Mouse (Mus musculus): Measurements from ENCODE around the gene Tmem116.

The Tmem116 gene

DNA sequence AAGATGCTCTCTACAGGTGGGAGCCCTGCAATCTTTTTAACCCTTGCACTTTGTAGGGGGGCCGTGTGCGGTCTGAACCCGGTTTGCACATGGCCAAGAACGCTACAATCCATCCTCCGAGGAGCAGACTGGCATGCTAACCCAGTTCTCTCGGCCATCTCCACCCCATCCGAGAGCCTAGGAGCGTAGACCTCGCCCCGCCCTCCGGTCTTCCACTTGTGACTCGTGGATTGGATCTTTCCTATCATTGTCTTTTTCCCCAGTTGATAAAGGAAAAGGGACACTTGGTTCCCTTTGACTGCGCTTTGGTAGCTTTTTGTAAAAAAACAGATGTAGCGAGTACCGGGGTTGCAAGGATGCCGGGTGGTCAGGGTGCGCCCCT lies at the start of gene Tmem116:
Gene Tmem116 (plus strand): TSS at position 250 of the 382 bp plus-strand sequence.
- DNase-seq, result peak; percentile 42

DNA sequence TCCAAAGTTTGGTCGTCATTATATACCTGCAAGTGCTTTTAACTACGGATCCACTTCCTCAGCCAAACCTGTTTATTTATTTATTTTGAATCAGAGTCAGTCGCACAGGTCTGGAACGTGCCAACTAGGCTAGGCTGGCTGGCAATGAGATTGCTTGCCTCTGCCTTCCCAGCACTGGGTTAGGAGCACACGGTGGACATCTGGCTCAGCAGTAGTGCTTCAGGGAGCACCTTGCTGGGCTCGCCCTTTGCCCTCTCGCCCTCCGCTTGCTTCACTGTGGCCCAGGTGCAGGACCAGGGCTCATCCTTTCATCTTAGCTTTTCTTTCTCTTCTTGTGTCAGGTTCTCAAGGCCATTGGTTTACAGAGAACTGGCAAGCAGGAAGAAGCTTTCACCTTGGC lies 43.8 kb upstream of the Tmem116 start:
- DNase-seq, result no peak

DNA sequence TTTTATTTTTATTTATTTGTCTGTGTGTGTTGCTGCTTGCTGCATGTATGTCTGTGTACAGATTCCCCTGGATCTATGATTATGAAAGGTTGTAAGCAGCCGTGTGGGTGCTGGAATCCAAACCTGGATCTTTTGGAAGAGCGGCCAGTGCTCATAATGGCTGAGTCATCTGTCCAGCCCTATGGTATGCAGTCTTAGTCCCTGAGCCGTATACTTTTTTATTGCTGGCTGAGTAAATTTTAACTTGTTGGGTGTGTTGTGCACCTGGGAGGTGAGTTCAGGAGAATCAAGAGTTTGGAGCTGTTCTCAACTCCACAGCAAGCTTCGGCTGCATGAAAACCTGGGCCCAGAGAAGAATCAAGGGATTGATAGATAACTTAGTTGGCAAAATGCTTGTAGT lies 40.7 kb upstream of the Tmem116 start:
- DNase-seq, result no peak

DNA sequence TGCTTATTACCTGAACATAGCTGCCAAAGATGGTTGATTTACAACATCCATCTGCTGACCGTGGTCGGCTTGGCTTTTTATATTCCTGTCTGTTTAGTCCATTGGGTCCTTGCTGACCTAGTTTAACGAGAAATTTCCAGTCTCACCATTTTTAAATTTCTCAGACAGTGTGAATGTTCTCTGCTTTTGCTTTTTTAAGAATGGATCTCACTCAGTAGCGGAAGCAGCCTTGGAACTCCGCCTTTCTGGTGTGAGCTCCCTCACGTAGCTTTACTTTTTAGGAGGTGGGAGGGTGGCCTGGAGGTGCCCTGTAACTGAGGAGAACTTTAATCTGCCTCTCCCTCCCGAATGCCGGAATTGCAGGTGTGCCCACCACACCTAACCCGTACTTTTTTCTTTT lies 31.0 kb upstream of the Tmem116 start:
- no peak for DNase-seq

DNA sequence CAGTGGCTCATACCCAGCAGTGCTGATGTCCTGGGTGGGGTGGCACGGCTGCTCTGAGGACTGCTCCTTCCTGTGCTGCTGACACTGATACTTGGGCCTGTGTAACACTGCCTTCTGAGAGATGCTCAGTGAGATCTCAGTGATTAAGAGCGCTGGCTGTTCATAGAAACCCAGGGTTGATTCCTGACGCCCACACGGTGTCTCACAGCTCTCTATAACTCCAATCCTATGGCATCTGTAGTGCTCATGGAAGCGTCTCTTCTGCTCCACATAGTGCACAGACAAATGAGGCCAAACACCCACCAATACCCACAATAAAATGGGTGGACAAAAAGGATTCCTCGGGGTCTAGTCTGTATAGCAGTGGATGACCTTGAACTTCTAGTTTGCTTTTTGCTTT lies 28.9 kb upstream of the Tmem116 start:
- no peak for DNase-seq

DNA sequence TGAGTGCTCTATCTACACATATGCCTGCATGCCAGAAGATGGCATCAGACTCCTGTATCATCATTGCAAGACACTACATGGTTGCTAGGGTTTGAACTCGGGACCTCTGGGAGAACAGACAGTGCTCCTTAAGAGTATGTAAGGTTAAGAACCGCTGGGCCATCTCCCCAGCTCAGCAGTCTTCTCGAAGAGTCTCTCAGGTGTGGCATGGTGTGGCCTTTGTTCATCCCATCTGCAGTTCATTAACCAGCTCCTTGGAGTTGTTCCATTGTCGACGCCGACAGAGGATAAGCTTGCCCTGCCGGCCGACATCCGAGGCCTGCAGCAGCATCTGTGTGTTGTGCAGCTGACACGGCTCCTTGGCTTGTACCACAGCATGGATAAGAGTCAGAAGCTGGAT lies 28.4 kb upstream of the Tmem116 start:
- DNase-seq, result no peak

DNA sequence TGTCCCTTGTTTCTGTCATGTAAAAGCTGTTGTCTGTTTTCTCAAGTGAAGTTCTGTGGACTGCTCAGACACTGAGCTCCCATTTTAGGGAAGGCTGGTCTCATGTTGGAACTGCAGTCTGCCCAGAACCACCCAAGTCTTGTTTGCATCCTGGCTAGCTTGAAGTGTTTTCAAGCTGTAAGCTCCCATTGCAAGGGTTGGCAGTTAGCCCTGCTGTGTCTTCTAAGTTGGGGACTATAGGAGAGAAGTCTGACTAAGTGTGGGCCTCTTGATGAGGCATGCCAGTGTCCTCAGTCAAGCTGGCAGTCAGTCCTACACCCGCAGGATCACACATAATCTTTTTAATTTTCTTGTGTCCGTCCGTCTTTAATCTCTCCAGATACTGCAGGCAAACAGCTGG lies 22.7 kb upstream of the Tmem116 start:
- DNase-seq, result no peak

DNA sequence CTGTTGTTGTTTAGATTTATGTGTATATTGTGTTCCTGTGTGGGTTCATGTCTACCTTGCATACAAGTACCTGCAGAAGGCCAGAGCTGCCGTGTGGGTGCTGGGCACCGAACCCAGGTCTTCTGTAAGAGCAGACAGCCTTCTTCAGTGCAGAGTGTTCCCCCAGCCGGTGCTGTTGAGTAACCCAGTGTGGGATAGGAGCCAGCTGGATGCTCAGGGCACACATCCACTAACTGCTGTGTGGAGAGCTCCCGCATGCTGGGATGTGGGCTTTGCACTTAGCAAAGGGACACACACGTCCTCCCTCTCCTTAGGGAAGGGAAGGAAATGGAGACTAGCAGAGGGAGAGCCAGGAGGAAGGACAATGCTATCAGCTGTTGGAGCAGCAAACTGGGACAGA lies 13.6 kb upstream of the Tmem116 start:
- no peak for DNase-seq

DNA sequence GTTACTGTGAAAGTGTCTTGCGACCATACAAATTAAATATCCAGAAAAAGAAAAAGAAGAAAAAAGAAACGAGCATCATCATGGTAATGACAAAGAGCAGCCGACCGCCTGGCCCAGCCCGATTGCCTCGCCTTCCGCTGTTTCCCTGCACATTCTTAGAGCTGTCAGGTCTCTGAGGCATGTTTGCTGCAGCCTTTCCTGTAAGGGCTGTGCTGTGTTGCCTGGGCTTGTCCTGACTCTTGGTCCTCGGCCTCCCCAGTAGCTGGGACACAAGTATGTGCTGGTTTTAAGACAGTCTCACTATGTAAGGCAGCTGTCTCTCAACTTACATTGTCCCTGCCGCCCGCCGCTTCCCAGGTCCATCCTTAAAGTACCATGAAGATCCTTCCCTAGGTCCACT lies 12.9 kb upstream of the Tmem116 start:
- DNase-seq, result no peak

DNA sequence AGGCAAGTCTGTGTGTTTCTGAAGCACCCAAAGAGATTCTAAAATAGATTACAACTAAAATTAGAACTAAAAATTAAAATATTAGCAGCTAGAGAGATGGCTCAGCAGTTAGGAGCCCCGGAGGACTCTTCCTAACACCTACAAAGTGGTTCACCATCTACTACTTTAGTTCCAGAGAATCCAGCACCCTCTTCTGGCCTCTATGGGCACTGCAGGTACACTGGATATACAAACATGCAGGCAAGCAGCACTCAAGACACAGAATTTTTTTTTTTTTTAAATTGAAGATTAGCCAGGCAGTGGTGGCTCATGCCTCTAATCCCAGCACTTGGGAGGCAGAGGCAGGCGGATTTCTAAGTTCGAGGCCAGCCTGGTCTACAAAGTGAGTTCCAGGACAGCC lies 8.1 kb upstream of the Tmem116 start:
- no peak for DNase-seq

DNA sequence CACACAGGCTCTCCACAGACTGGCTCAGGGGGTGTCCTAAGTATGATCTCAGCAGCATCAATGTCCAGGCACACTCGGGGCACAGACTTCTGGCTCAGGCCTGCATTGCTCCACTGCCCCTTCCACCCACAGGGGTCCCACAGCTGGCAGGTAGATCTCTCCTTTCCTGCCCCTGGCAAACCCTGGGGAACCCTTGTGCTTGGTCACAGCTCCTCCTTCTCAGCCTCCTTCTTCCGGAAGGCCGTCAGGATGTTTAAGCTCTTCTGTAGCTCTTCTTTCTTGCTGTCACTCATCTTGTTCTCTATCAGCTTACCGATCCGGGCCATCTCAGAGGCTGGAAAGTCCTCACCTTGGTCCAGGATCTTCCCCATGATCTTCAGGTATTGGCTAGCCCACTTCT lies 6.8 kb upstream of the Tmem116 start:
- no peak for DNase-seq

DNA sequence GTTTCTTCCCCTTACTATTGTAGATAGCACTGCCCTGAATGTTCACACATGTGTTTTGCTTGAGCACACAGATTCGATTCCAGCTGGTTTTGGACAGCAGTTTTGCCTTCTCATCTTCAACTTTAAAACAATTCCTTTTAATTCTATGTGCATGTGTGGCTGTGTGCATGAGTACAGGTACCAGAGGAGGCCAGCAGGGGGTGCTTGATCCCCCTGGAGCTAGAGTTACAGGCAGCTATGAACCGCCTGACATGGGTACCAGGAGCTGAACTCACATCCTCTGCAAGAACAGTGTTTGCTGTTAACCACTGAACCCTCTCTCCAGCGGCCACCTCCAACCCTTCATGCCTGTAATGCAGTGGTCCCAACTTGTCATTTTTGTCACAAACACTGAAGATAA lies 3.2 kb upstream of the Tmem116 start:
- no peak for DNase-seq

DNA sequence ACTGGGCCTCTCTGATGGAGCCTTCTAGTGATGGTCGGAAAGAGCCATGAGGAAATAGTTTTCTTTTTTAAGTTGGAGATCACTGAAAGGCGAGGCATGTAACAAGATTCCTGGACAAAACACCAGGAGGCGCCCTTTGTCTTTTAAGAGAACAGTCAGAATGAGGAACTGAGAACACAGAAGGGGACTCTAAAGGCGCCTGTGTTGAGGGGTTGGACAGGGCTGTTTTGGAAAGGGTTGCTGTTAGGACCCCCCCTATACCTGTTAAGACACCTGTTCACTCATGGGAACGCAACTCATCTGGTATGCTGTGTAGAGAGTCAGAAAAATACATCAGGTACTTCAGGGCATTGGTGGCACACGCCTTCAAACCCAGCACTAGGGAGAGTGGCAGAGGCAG lies 1.7 kb upstream of the Tmem116 start:
- DNase-seq, result no peak

DNA sequence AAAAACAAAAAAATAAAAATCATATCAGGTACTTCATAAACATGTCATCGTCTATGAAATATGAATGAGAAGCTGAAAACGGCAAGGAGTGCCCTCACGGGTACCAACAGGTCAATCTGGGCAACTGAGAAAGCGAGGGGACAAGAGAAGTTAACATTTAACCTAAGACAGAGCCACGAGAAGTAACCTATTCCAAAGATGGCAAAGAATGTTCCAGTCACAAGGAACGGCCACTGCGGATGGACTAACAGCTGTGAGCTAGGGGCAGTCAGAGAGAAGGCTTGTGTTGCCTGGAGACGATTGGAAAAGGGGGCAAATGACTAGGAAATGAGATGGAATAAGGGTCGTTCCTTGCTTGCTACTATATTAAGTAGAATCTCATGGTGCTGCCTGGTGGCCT lies 1.2 kb upstream of the Tmem116 start:
- DNase-seq, result no peak

DNA sequence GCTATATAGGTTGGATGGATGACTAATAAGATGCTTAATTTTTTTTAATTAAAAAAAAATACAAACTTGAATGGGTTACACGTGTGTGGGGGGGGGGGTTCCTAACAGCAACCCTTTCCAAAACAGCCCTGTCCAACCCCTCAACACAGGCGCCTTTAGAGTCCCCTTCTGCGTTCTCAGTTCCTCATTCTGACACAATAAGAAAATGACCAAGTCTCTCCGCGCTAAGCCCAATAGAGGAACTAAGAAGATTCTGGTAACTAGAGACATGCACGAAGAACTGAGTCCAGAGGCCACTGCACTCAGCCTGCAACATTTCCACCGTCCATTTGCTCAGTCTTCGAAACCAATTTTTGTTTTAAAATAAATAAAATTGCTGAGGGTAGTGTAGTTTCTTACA lies 490 bp upstream of the Tmem116 start:
- no peak for DNase-seq

DNA sequence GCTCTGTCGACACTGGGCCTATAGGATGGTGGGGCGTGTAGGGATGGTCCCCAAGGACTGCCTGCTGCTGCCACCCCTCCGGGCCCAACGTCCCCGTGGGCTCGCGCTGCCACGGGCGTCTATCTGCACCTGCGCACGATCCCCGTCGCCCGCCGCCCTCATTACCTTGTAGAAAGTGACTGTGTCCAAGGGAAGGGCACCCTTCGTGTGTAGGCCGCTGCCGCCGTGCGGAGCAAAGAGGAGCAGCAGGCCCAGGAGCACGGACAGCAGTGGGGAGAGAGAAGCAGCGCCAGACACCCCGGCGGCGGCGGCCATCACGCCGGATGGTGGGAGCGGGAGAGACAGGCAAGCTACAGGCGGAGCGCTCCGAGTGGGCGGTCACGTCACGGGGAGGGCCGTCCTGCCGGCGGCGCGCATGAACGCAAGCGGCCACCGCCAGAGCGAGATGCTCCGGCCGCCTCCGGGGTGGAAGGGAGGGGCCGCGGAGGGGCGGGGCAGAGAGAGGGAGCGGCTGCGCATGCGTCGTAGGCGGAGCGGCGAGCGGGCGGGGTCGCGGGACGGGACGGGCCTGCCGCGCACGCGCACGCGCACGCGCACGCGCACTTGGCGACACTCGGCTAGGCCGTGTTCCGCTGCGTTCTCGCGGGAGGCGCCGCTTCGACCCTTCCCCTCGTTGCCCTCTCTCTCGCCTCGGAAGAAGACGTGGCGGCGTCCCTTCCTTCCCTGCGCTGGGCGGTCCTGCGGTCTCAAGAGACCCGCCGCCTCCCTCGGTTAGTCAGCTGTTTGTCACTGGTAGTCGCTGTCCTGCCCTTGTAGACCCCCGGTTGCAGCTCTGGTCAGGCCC lies 555 bp downstream of the Tmem116 start, which contains the start of gene Erp29:
Gene Erp29 (minus strand): TSS at position 481 of the 844 bp plus-strand sequence.
- peak; percentile 99 for DNase-seq

DNA sequence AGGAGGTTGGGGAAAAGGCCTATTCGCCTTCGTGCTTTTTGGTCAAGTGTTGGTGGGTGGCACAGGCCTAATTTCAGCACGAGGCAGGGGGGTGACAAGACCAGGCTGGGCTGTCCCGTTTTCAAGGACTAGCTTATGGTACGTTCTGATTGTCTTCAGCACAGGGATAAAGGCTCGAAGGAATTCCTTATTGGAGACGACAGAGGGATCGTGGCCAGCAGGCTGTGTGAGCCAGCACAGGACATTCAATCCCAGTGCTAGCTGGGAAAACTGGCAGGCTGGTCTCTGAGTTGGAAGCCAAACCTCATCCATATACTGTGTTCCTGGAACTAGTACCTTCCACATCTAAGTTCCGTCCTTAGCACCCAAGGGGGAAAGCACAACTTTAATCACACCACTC lies 1.2 kb downstream of the Tmem116 start:
- DNase-seq, result no peak

DNA sequence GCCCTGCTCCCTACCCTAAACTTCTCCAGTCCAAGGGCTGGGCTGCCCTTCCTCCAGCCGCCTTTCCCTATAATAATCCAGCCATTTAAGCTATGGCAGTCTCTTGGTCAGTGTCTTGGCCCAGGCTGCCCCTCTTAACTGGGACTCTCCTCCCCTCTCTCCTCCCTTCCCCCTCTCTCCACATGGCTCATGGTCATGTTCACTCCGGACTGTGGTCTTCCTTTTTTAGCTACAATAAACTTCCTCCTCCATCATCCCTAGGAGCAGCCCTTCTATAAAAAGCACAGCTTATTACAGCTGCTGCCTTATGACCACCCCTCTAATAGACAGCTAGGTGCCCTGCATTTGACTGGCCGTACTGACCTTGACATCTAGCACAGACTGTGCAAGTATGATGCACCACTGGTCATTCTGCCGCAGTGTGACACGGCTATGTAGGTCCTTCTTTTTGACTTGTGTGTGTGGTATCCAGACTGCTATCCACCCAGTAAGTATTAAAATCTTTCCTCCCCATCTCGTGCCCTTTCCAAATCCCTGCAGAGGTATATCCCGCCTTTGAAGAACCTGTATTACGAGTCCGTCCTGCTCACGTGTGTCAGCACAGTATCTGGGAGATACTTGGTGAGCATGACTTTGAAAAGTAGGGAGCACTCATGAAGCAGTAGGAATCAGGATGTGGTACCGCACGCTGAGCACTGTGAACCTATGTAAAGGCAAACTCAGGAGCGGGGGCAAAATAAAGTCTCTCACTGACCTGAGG lies 2.2 kb downstream of the Tmem116 start:
- no peak for DNase-seq

DNA sequence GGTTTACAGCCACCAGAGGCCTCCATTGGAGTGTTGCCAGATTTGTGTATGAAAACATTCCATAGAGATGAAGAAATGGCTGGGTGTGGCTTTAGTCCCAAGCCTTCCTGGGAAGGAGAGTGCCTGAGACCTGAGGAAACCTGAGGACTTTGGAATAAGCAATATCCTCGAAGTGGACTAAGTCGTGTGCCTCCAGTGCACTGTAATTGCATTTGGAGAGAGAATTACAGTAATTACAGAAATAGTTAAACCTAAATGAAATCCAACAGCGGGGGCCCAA lies 2.8 kb downstream of the Tmem116 start:
- DNase-seq, result no peak

DNA sequence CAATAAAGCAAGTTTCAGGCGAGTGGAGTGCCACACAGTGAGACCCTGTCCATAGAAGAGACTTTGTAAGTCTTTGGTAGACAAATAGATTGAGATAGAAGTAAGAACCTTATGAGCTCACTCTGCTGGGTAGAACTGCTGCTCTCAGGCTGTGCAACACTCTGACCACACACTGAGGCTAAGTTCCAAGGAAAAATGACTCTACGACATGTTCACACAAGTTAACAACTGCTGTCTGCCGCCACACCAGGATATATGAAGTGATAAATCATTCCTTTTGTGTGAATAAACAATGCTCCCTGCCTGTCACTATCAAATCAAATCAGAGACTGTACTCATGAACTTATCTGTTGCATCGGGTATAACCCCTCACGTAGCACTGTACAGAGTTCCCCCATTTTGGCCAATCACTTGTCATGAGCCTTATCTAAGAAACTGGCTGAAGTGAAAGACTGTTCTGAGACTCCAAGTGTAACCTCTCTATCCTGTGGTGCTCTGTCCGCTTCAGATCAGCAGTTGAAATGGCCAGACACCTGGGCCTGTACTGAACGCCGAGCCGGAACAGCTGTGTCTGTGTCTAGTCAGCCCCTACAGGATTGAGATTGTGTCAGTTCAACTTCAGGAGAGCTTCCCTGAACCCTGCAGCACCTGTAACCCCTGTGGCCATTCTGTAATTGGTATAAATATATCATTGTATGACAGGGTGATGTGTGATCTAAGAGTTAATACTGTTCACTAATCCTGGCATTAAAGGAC lies 4.0 kb downstream of the Tmem116 start:
- no peak for DNase-seq

DNA sequence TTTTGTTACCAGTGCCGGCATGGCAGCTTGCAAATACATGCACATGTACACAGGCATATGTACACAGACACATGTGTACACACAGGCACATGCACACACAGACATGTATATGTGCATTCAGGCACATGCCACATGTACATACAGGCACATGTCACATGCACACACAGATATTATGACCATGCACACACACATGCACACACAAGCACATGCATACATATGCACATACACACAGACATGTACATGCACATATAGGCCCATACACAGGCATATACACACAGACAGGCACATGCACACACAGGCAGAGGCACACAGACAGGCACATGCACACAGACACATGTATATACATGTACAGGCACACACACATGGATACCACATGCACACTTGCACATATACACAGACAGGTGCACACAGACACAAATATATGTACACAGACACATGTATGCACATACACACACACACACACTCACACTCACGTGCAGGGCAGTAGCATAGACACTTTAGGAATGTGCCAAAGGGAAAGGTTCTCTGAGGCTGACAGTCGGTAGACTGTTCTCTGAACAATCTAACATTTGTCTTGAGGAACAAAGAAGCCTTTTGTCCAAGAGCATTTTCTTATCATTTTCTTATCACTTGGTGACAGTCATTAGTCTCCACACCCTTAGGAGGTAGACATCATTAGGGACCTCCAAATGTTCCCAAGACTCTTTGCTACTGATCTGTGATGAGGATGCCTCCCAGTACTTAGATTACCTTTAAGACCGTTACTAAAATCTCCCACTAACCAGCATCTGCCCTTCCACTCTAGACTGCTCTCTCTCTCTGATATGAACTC lies 9.9 kb downstream of the Tmem116 start:
- DNase-seq, result no peak

DNA sequence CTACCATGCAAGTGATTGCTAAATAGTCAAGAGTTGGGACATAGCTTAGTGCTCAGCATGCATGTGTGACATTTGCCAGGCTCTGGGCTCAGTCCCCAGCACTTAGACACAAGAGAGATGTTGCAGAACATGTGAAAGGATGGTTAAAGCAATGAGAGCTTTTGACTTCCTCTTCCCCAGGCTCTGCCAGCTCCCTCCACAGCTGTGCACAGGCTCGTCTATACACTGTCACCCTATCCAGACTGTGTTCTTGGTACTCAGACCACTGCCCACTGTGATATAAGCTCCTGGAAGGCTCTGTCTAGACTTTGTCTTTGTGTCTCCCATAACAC lies 10.4 kb downstream of the Tmem116 start:
- no peak for DNase-seq

DNA sequence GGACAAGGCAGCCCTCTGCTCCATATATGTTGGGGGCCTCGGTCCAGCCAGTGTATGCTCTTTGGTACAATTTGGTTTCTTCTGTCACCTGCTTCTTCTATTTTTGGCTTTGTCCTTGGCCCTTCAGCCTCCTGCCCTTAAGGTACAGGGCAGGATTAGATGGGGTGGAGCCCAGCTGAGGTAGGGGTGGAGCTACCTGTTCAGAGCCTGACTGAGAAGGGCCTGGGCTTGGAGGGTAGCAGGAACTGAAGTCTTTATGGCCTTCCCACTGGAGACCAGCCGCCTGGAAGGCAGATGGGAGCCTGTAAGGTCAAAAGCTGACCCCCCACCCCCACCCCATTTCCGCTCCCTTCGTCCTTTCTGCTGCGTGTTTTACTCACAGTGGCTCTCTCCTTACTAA lies 11.3 kb downstream of the Tmem116 start:
- DNase-seq, result no peak
